Mouse (Mus musculus): ENCODE measurements around the gene Bnipl.

DNA sequence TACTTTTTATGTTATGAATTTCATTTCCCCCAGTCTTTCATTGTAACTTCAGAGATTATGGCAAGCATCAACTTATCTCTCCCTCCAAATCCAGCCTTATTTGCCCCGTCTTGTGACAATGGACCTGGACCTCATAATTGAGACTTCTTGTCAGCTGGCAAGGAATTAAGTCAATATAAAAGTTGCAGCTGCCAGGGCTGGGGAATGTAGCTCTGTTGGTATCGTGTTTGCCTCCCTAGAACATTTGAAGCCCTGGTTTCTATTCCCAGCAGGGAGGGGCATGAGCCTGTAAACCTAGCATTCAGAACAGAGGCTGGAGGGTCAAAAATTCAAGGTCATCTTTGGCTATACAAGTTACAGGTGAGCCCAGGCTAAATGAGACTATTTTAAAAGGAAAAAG is 55.2 kb downstream of the Bnipl start:
- no peak for TF ChIP-seq GATA1 (IDR thresholded peaks at IDR 0.05; ENCODE audit: borderline replicate concordance, low read length)
- TF ChIP-seq CTCF (IDR thresholded peaks at IDR 0.05; ENCODE audit: low read depth, low read length), result no peak
- no peak for TF ChIP-seq POLR2AphosphoS5 (IDR thresholded peaks at IDR 0.05; ENCODE audit: insufficient replicate concordance, low read depth, low read length)
- no peak for TF ChIP-seq TAL1 (conservative IDR thresholded peaks at IDR 0.05; ENCODE audit: low read depth, low read length)
